Mouse (Mus musculus): ENCODE measurements at regions not wholly inside any gene's neighbourhood (a gene's known extent, or its start where the extent isn't known, plus 50 kb on each side); places are given as distances from the start of the nearest gene placed in this dataset.

DNA sequence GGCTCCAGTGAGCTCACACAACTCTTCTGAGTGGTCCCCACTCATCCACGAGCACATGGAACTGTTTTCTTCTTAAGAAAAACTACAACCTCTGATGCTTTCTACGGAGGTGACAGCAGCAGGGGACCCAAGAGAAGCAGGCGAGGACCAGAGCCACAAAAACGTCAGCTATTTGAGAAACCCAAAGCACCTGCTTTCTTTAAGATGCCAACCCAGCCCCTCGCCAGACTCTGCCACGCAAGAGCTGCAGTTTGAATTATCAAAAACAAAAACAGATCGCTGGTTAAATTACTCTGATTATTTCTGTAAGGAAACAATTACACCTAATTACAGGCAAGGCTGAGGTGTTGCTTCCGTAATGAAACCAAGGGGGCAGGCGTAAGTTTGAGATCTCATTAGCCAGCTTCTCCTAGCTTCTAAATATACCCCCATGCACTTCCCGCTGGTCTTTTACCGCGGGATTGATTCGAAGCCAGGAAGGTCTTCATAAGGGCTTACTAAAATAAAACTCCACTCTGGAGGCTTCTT, 614.1 kb downstream of the Pdcd6ip start:
- TF ChIP-seq POLR2A (IDR thresholded peaks at IDR 0.05; ENCODE audit: insufficient read length, low read depth) (no peak), POLR2AphosphoS2 (IDR thresholded peaks at IDR 0.05; ENCODE audit: insufficient read length, low read depth) (no peak), TCF12 (IDR thresholded peaks at IDR 0.05; ENCODE audit: insufficient read depth, poor library complexity, severe bottlenecking) (no peak), MYOG (IDR thresholded peaks at IDR 0.05; ENCODE audit: control insufficient read depth in 1 of 3, insufficient read depth in 1 of 3, insufficient read length in 2 of 3, low read depth in 2 of 3) (no peak), MAX (IDR thresholded peaks at IDR 0.05; ENCODE audit: low read depth) (no peak), REST (IDR thresholded peaks at IDR 0.05; ENCODE audit: insufficient read depth, insufficient read length) (no peak), CEBPB (IDR thresholded peaks at IDR 0.05; ENCODE audit: insufficient read depth, poor library complexity, severe bottlenecking) (no peak), MYOD1 (IDR thresholded peaks at IDR 0.05; ENCODE audit: control insufficient read depth in 1 of 3, insufficient read length in 2 of 3, low read depth in 2 of 3) (no peak), USF1 (IDR thresholded peaks at IDR 0.05; ENCODE audit: low read depth) (no peak), SRF (IDR thresholded peaks at IDR 0.05; ENCODE audit: control insufficient read depth, insufficient read length, low read depth) (no peak)

All from myocyte (in vitro differentiated cells).